Mouse (Mus musculus): ENCODE measurements at regions not wholly inside any gene's neighbourhood (a gene's known extent, or its start where the extent isn't known, plus 50 kb on each side); places are given as distances from the start of the nearest gene placed in this dataset.

DNA sequence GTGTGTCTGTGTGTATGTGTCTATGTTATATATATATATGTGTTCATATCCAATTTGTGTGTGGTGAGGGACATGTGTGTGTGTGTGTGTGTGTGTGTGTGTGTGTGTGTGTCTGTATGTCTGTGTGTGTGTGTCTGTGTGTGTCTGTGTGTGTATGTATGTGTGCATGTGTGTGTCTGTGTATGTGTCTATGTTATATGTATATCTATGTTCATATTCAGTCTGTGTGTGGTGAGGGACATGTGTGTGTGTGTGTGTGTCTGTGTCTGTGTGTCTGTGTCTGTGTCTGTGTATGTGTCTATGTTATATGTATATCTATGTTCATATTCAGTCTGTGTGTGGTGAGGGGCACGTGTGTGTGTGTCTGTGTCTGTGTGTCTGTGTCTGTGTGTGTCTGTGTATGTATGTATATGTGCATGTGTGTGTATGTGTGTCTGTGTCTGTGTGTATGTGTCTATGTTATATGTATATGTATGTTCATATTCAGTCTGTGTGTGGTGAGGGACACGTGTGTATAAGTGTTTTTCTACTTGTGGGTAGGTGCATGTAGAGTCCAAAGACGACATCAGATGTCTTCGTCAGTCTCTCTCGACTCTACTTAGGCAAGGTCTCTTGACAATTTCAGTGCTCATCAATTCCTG is 370.5 kb upstream of the Slc7a11 start:
- no peak for DNase-seq (ENCODE audit: low read depth)

DNA sequence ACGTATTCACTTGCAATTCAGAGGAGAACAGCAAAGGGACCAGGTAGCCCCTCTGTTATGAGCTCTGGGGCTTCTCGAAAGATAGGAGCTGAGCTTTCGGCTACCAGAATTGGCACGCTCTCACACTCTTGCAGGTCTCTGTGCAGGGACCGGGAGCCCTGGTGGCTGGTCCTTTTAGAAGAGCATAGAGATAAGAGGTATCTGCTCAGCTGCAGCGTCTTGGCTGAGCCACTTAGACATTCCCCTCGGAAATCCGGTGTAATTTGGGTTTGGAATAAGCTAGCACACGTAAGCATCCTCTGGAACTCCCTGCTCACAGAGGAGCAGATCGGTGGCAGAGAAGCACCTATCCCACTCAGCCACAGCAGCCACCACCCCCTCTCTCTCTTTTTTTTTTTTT is 372.3 kb upstream of the Slc7a11 start:
- DNase-seq (ENCODE audit: low read depth), result no peak

DNA sequence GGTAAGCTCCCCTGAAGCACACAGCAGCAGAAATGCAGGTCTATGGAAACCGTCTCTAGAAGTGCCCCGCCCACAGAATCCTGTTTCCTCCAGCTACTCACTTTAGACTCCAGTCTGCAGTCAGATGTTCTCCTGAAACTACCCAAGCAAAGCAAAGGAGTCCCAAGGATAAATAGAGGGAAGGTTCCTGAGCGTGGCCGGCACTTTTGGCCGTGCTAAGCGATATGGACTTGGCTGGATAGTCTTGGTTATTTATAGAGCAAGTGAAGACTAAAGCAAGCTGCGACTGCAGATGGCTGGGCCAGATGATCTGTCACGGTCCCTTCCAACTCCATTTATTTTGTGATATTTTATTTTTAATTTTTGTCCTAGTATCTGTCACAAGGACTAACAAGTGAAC is 373.1 kb upstream of the Slc7a11 start:
- DNase-seq (ENCODE audit: low read depth), result no peak

DNA sequence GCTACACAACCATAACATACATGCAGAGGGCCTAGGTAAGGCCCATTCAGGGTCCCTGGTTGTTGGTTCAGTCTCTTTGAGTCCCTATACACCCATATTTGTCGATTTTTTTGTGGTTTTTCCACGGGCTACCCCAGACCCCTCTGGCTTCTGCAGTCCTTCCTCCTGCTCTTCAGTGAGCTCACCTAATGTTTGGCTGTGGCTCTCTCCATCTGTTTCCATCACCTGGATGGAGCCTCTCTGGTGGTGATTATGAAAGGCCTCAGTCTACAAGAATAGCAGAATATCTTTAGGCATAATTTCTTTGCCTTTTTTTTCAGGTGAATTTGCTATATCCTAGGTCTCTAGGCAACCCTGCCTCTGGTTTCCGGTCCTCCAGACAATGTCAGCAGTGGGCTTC is 373.9 kb upstream of the Slc7a11 start:
- DNase-seq (ENCODE audit: low read depth), result no peak

DNA sequence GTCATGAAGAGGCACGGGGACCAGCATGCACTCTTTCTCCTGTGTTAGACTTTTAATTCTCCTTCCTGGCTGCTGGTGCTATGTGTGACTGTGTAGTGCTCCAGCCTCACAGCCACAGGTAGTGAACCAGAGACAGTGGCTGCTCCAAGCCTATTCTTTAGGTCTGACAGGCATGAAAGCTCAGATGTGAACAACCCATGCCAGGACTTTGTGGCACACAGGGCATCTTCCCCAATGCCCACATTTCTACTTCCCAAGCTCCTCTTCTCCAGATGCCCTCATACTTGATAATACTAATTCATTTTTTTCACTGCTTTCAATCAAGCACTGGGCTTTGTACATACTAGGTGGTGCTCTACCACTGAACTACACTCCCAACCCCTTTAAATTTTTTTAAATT is 377.4 kb upstream of the Slc7a11 start:
- DNase-seq (ENCODE audit: low read depth), result no peak

- DNase-seq (ENCODE audit: low read depth), result no peak
Measured at GRCm38 (mm10) chr3:50825534-50826423, 382.4 kb upstream of the Slc7a11 start.

DNA sequence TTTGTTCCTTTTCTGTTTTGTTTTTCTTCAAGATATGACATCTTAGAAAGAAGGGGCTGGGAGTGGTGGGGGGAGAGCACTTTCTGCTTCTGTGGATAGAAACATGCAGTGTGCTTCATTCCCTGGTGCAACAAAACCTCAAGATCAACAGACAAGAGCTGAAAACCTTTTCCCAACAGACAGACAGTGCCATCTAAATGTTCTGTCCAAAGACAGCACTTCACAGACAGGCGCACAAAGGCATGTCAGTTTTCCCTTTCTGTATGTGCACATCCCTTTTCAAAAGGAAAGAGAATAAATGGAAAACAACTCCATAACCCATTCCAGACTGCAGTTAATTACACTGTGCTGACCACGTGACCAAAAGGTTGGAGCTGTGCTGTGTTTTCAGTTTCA is 383.0 kb upstream of the Slc7a11 start:
- DNase-seq (ENCODE audit: low read depth), result no peak

GRCm38 (mm10) chr3:50829211-50829610 is 385.8 kb upstream of the Slc7a11 start:
- DNase-seq (ENCODE audit: low read depth), result no peak

DNA sequence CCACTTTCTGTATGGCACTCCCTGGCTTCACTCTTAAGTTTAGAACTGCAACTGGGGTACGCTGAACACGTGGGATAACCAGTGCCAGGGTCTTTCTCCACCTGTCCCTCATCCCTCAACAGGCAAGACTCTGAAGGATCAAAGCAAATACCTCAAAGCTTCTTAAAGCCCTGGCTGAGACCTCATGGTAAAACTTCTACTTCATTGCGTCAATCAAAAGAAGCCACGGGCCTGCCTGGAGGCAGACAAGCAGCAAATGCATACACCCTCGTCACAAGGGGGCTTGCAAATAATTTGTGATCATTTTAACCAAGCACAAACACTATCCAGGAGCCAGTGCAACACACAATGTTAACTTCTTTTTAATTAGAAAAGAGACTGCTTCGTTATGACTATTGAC is 387.0 kb upstream of the Slc7a11 start:
- DNase-seq (ENCODE audit: low read depth), result no peak

- DNase-seq (ENCODE audit: low read depth), result no peak
Measured at GRCm38 (mm10) chr3:50830926-50831325, 387.5 kb upstream of the Slc7a11 start.

- DNase-seq (ENCODE audit: low read depth), result no peak
Measured at GRCm38 (mm10) chr3:50842216-50842615, 382.0 kb upstream of the Noct start.

- DNase-seq (ENCODE audit: low read depth), result no peak
Measured at GRCm38 (mm10) chr3:50844835-50845301, 379.4 kb upstream of the Noct start.

- DNase-seq (ENCODE audit: low read depth), result no peak
Measured at GRCm38 (mm10) chr3:50845311-50845710, 378.9 kb upstream of the Noct start.

- DNase-seq (ENCODE audit: low read depth), result no peak
Measured at GRCm38 (mm10) chr3:50848528-50848927, 375.7 kb upstream of the Noct start.

DNA sequence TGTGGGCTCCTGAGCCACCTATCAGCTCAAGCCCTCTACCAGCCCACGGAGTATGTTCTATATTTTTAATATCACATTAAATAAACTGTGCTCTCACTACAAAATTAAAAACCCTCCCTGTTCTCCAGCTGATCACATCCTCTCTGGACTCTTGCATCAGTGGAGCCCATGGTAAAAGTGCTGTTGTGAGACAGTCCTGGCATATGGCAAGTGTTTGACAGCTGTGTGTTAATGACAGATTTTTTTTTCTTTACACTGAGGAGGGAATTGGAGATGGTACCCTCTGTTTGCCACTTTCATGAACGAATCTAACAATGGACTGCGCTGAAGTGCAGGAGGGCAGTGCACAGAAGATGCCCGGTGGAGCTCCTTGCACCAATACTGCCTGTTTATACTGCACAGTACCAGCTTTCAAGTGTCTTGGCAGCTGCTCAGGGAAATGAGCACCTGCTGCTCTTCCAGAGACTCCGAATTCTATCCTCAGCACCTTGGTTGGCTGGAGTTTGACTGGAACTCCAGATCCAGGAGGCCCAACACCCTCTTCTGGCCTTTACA is 373.1 kb upstream of the Noct start:
- no peak for DNase-seq (ENCODE audit: low read depth)

DNA sequence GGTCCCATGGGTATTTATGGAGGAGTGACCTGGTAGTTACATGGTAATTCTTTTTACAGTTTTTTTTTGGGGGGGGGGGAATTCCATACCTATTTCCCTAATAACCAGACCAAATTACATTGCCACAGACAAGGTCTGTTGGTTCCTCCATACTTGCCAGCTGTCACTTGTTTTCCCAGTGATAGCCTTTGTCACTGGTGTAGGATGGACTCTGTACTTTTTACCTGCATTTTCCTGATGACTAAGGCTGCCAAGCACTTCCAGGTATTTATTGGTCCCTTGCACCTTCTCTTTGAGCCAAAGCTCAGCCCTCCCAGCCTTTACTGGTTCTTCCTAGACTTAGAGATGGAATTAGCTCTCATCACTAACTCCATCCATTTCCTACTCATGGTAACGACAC is 357.1 kb upstream of the Noct start:
- no peak for DNase-seq (ENCODE audit: low read depth)

GRCm38 (mm10) chr3:50869211-50869610 is 355.0 kb upstream of the Noct start:
- DNase-seq (ENCODE audit: low read depth), result no peak

- DNase-seq (ENCODE audit: low read depth), result no peak
Measured at GRCm38 (mm10) chr3:50879050-50879449, 345.2 kb upstream of the Noct start.

- no peak for DNase-seq (ENCODE audit: low read depth)
Measured at GRCm38 (mm10) chr3:50879595-50879994, 344.7 kb upstream of the Noct start.

DNA sequence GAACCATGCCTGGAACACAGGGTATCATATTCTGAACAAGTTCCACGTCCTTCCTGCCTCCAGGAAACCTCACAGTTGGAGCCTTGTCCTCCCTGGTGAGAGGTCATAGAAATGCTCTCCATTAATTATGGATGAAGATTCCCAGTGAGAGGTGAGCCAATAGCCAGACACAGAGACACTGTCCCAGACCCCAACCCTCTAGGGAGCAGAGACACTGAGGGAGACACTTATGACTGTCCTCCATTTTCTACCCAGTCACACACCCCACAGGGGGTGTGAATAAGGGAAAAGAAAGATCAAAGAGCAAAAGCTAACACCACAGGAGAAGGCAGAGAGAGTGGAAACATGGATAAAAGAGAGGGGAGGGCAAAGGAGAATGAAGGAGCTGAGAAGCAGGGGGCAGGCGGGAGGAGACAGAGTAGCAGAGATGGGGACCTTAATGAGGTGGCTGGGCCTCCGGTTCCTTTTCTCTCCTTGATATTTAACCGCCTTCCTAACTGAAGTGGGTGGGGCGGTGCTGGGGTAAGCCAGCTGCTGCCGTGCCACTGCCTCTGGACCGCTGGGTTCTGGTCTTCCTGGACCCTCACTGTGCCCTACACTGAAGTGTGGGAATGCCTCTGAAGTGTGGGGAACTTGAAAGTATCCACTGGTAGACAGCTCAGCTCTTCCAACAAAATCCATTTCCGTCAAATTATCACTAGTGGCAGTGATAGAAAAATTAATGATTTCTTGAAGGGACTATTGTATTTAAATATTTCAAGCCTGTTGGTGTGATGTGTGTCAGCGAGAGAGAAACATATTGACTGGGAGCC is 342.6 kb upstream of the Noct start:
- DNase-seq (ENCODE audit: low read depth), result no peak

- no peak for DNase-seq (ENCODE audit: low read depth)
Measured at GRCm38 (mm10) chr3:50882249-50882733, 342.0 kb upstream of the Noct start.

DNA sequence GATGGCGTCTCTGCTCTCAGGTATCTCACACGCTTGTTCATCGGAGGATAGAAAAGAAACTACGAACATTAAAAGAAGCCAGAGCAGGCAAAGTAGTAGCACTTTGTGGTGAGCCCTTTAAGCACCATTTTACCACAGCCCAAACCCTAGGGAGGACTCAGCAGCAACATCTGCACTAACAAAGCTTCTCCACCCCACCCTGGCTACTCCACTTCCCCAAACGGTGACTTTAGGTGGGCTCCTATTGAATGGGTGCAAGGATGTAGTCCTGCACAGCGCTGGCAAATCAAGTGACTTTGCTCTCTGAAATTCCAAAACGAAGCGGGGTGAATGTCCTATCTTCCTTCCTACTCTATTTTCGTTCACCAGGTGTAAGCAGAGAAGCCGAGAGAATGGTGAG is 337.9 kb upstream of the Noct start:
- DNase-seq (ENCODE audit: low read depth), result no peak
